Mouse (Mus musculus): ENCODE data around the gene Amigo2. TPM values are rescaled to one million over a fixed set of nuclear protein-coding genes. Genes with fewer than 3 reads are reported as not detected.

The Amigo2 gene
- polyA plus RNA-seq, 1 experiment: 2.5 TPM

DNA sequence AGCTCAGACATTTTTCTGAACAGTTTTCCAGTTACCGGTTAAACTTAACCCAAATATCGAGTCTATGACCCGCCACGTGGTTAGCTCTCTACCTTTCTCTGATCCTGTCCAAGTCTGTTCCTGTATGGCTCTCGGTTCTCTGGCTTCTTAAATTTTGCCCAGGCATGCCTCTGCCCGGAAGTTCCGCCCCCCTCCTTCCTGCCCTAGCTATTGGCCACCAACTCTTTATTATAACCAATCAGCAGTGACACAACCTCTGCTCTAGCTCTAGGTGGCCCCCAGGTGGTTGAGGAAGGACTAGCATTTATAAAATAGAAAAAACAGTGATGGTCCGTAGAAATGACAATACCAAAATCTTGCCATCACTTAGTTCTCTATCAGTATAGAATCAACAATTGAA, 40.6 kb downstream of the Amigo2 start:
- DNase-seq: no peak
- 98% methylated on average over 8 of the region's 8 CpGs for WGBS
- H3K27me3 ChIP-seq (ENCODE audit: control insufficient read depth, insufficient read depth, low read length): no peaks in the 10 kb centered on the region
- H3K27ac ChIP-seq (ENCODE audit: control insufficient read depth, insufficient read depth, low read length): no peak overlapping the region
- no peaks in the 10 kb centered on the region for H3K36me3 ChIP-seq (ENCODE audit: control insufficient read depth, insufficient read depth, low read length)
- H3K4me1 ChIP-seq (replicated peaks; ENCODE audit: control insufficient read depth, insufficient read depth, low read length): no peaks in the 10 kb centered on the region
- TF ChIP-seq POLR2A (IDR thresholded peaks at IDR 0.05; ENCODE audit: control insufficient read depth, extremely low read depth, insufficient read depth, low read length, poor library complexity) (no peak), CTCF (IDR thresholded peaks at IDR 0.05; ENCODE audit: borderline replicate concordance, control insufficient read depth, extremely low read depth, insufficient read depth, low read length, poor library complexity) (no peak)
- no peak overlapping the region for H3K4me3 ChIP-seq (ENCODE audit: control insufficient read depth, insufficient read depth, low read length)

DNA sequence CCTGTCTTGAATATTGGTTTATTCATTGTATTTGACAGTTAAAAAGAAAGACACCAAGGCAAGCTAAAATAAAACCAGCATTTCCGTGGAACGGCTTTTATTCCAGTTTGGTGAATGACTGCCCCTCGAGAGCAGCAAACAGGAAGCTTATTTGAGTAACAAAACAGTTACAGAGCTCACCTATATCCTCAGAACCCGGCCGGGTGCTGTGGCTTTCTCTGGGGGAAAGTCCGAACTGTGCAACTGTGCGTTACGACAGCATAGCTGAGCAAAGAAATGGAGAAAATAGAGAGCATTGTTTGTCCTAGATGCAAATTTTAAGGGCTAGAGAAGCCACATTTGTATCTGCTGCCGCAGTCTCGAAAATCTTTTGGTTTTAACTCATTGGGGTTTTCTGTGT, 41.3 kb downstream of the Amigo2 start:
- H3K4me3 ChIP-seq (ENCODE audit: control insufficient read depth, insufficient read depth, low read length): no peak overlapping the region
- WGBS: 88% methylated on average over 10 of the region's 10 CpGs
- H3K27ac ChIP-seq (ENCODE audit: control insufficient read depth, insufficient read depth, low read length): no peak overlapping the region
- H3K4me1 ChIP-seq (replicated peaks; ENCODE audit: control insufficient read depth, insufficient read depth, low read length): no peaks in the 10 kb centered on the region
- no peaks in the 10 kb centered on the region for H3K27me3 ChIP-seq (ENCODE audit: control insufficient read depth, insufficient read depth, low read length)
- H3K36me3 ChIP-seq (ENCODE audit: control insufficient read depth, insufficient read depth, low read length): no peaks in the 10 kb centered on the region
- TF ChIP-seq CTCF (IDR thresholded peaks at IDR 0.05; ENCODE audit: borderline replicate concordance, control insufficient read depth, extremely low read depth, insufficient read depth, low read length, poor library complexity): no peak
- TF ChIP-seq POLR2A (IDR thresholded peaks at IDR 0.05; ENCODE audit: control insufficient read depth, extremely low read depth, insufficient read depth, low read length, poor library complexity): no peak
- DNase-seq: no peak

- Histone ChIP-seq H3K36me3 (ENCODE audit: control insufficient read depth, insufficient read depth, low read length) (no peaks in the 10 kb centered on the region), H3K27me3 (ENCODE audit: control insufficient read depth, insufficient read depth, low read length) (no peaks in the 10 kb centered on the region), H3K4me1 (replicated peaks; ENCODE audit: control insufficient read depth, insufficient read depth, low read length) (no peaks in the 10 kb centered on the region), H3K4me3 (ENCODE audit: control insufficient read depth, insufficient read depth, low read length) (no peak overlapping the region), H3K27ac (ENCODE audit: control insufficient read depth, insufficient read depth, low read length) (no peak overlapping the region)
- 89% methylated on average over 3 of the region's 3 CpGs for WGBS
- TF ChIP-seq POLR2A (IDR thresholded peaks at IDR 0.05; ENCODE audit: control insufficient read depth, extremely low read depth, insufficient read depth, low read length, poor library complexity) (no peak), CTCF (IDR thresholded peaks at IDR 0.05; ENCODE audit: borderline replicate concordance, control insufficient read depth, extremely low read depth, insufficient read depth, low read length, poor library complexity) (no peak)
- no peak for DNase-seq
These were observed 42.2 kb downstream of the Amigo2 start for GRCm38 (mm10) chr15:97204889-97205288.

GRCm38 (mm10) chr15:97196644-97197043, 50.4 kb downstream of the Amigo2 start:
- 88% methylated on average over 7 of the region's 7 CpGs for WGBS
- no peak overlapping the region for H3K4me3 ChIP-seq (ENCODE audit: control insufficient read depth, insufficient read depth, low read length)

DNA sequence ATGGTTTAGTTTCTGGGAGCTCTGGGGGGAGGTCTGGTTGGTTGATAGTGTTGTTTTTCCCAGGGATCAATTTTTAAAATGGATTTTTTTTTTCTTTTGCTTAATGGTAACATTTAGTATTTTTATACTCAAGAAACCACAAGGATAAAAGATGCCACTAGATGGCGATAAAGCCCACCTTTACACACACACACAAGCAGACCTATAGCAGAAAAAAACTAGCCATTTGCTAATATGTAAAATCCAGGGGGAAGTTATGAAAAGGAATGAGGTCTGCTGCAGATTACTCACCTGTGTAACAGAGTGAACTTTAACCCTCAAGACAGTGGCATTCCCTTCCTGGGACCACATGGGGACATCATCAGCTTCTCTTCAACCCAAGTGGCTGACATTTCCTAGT, 51.5 kb downstream of the Amigo2 start:
- 0% methylated on average over 1 of the region's 1 CpGs for WGBS

More at GRCm38 (mm10) chr15:97196644-97197043, 50.4 kb downstream of the Amigo2 start:
- Histone ChIP-seq H3K27me3 (ENCODE audit: control insufficient read depth, insufficient read depth, low read length) (no peaks in the 10 kb centered on the region), H3K36me3 (ENCODE audit: control insufficient read depth, insufficient read depth, low read length) (no peaks in the 10 kb centered on the region), H3K4me1 (replicated peaks; ENCODE audit: control insufficient read depth, insufficient read depth, low read length) (no peaks in the 10 kb centered on the region), H3K27ac (ENCODE audit: control insufficient read depth, insufficient read depth, low read length) (no peak overlapping the region)
- no peak for DNase-seq
- no peak for TF ChIP-seq POLR2A (IDR thresholded peaks at IDR 0.05; ENCODE audit: control insufficient read depth, extremely low read depth, insufficient read depth, low read length, poor library complexity)
- no peak for TF ChIP-seq CTCF (IDR thresholded peaks at IDR 0.05; ENCODE audit: borderline replicate concordance, control insufficient read depth, extremely low read depth, insufficient read depth, low read length, poor library complexity)

More for the DNA sequence above, 51.5 kb downstream of the Amigo2 start:
- TF ChIP-seq CTCF (IDR thresholded peaks at IDR 0.05; ENCODE audit: borderline replicate concordance, control insufficient read depth, extremely low read depth, insufficient read depth, low read length, poor library complexity) (no peak), POLR2A (IDR thresholded peaks at IDR 0.05; ENCODE audit: control insufficient read depth, extremely low read depth, insufficient read depth, low read length, poor library complexity) (no peak)
- Histone ChIP-seq H3K4me1 (replicated peaks; ENCODE audit: control insufficient read depth, insufficient read depth, low read length) (no peaks in the 10 kb centered on the region), H3K4me3 (ENCODE audit: control insufficient read depth, insufficient read depth, low read length) (no peak overlapping the region), H3K27ac (ENCODE audit: control insufficient read depth, insufficient read depth, low read length) (no peak overlapping the region), H3K27me3 (ENCODE audit: control insufficient read depth, insufficient read depth, low read length) (no peaks in the 10 kb centered on the region), H3K36me3 (ENCODE audit: control insufficient read depth, insufficient read depth, low read length) (no peaks in the 10 kb centered on the region)
- DNase-seq: peak; percentile 11

Other genes starting within 250 kb of the Amigo2 start
- gene Slc38a4, start 191.3 kb downstream of the Amigo2 start, polyA plus RNA-seq (2012; rRNA removed): 1.8 and 2.2 TPM in 2 replicates
- 26.5 and 26.7 TPM in 2 replicates for gene Pced1b, start 180 bp downstream of the Amigo2 start, polyA plus RNA-seq (2012; rRNA removed)

Data from thymus, adult 2 months (tissue).